Mouse (Mus musculus): ENCODE measurements around the gene Rasal2. TPM values are rescaled to one million over a fixed set of nuclear protein-coding genes. Genes with fewer than 3 reads are reported as not detected.

Gene Rasal2
- polyA plus RNA-seq, 1 experiment from 2014 or later = 9.1 TPM

DNA sequence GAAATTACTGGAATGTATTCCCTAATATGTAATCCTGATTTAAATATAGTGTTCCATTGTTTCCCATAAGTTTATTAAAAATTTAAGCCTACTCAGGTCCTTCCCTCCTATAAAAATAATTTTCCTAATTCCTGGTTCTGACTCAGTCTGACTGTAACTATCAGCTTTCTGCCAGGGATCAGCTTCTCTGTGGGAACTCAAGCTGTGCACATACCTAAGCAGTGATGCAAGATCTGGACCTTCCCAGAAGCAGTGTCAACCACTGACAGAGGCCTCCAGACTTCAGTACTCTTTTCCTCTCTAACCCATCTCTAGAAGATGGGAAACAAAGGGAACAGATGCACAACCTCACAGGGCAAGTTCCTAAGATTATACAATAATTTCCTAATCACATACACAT lies 68.9 kb downstream of the Rasal2 start:
- Histone ChIP-seq H3K27ac (ENCODE audit: low read length) (no peak overlapping the region), H3K36me3 (ENCODE audit: control insufficient read depth, insufficient read depth, low read length) (no peaks in the 10 kb centered on the region), H3K27me3 (ENCODE audit: control insufficient read depth, insufficient read depth, low read length) (no peaks in the 10 kb centered on the region), H3K9ac (replicated peaks; ENCODE audit: low read depth, low read length) (no peak overlapping the region), H3K4me2 (replicated peaks; ENCODE audit: low read depth, low read length) (no peak overlapping the region), H3K4me1 (ENCODE audit: control insufficient read depth, insufficient read depth, low read length) (no peaks in the 10 kb centered on the region), H3K9me3 (ENCODE audit: control insufficient read depth, low read depth, low read length) (no peaks in the 10 kb centered on the region), H3K4me3 (ENCODE audit: low read depth, low read length) (no peak overlapping the region)
- ATAC-seq (ENCODE audit: insufficient number of reproducible peaks, insufficient read depth, low FRiP score, low read depth) = no peak

- Histone ChIP-seq H3K9me3 (ENCODE audit: control insufficient read depth, low read depth, low read length) (no peaks in the 10 kb centered on the region), H3K27ac (ENCODE audit: low read length) (no peak overlapping the region)
- ATAC-seq (ENCODE audit: insufficient number of reproducible peaks, insufficient read depth, low FRiP score, low read depth) = no peak
Observed at GRCm38 (mm10) chr1:157334834-157335233, 77.6 kb downstream of the Rasal2 start.

GRCm38 (mm10) chr1:157328068-157328467 lies 84.3 kb downstream of the Rasal2 start:
- Histone ChIP-seq H3K4me3 (ENCODE audit: low read depth, low read length) (no peak overlapping the region), H3K4me2 (replicated peaks; ENCODE audit: low read depth, low read length) (no peak overlapping the region), H3K36me3 (ENCODE audit: control insufficient read depth, insufficient read depth, low read length) (no peaks in the 10 kb centered on the region), H3K9ac (replicated peaks; ENCODE audit: low read depth, low read length) (no peak overlapping the region), H3K4me1 (ENCODE audit: control insufficient read depth, insufficient read depth, low read length) (no peaks in the 10 kb centered on the region), H3K27me3 (ENCODE audit: control insufficient read depth, insufficient read depth, low read length) (no peaks in the 10 kb centered on the region), H3K27ac (ENCODE audit: low read length) (no peak overlapping the region), H3K9me3 (ENCODE audit: control insufficient read depth, low read depth, low read length) (no peaks in the 10 kb centered on the region)
- ATAC-seq (ENCODE audit: insufficient number of reproducible peaks, insufficient read depth, low FRiP score, low read depth) = no peak

More at GRCm38 (mm10) chr1:157334834-157335233, 77.6 kb downstream of the Rasal2 start:
- H3K27me3 ChIP-seq (ENCODE audit: control insufficient read depth, insufficient read depth, low read length) = no peaks in the 10 kb centered on the region
- H3K4me2 ChIP-seq (replicated peaks; ENCODE audit: low read depth, low read length) = no peak overlapping the region
- 71% methylated on average over 3 of the region's 3 CpGs for WGBS
- no peaks in the 10 kb centered on the region for H3K4me1 ChIP-seq (ENCODE audit: control insufficient read depth, insufficient read depth, low read length)
- H3K9ac ChIP-seq (replicated peaks; ENCODE audit: low read depth, low read length) = no peak overlapping the region
- H3K4me3 ChIP-seq (ENCODE audit: low read depth, low read length) = no peak overlapping the region
- no peaks in the 10 kb centered on the region for H3K36me3 ChIP-seq (ENCODE audit: control insufficient read depth, insufficient read depth, low read length)

DNA sequence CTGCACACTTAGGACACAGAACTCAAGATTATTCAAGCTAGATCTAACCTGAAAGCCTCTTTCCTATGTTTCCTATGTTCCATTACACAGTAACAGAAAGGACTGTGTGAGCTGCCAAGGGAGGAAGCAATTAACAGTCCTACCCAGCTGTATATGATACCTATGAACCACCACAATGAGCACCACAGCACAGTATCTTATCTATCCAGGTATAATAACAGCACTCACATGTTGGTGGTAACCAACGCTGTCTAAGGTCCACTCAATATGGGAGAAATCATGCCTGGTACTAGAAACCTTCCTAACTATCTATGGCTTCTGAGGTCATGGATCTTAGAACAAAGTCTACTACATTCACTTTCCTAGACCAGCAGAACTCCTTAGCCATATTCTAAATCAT lies 89.3 kb downstream of the Rasal2 start:
- no peaks in the 10 kb centered on the region for H3K27me3 ChIP-seq (ENCODE audit: control insufficient read depth, insufficient read depth, low read length)
- ATAC-seq (ENCODE audit: insufficient number of reproducible peaks, insufficient read depth, low FRiP score, low read depth) = no peak
- WGBS = 85% methylated on average over 1 of the region's 1 CpGs
- H3K9ac ChIP-seq (replicated peaks; ENCODE audit: low read depth, low read length) = no peak overlapping the region
- H3K4me2 ChIP-seq (replicated peaks; ENCODE audit: low read depth, low read length) = no peak overlapping the region
- no peak overlapping the region for H3K4me3 ChIP-seq (ENCODE audit: low read depth, low read length)
- no peak overlapping the region for H3K27ac ChIP-seq (ENCODE audit: low read length)
- no peaks in the 10 kb centered on the region for H3K4me1 ChIP-seq (ENCODE audit: control insufficient read depth, insufficient read depth, low read length)
- no peaks in the 10 kb centered on the region for H3K9me3 ChIP-seq (ENCODE audit: control insufficient read depth, low read depth, low read length)
- H3K36me3 ChIP-seq (ENCODE audit: control insufficient read depth, insufficient read depth, low read length) = no peaks in the 10 kb centered on the region

- no peaks in the 10 kb centered on the region for H3K27me3 ChIP-seq (ENCODE audit: control insufficient read depth, insufficient read depth, low read length)
- no peak overlapping the region for H3K27ac ChIP-seq (ENCODE audit: low read length)
- no peak overlapping the region for H3K9ac ChIP-seq (replicated peaks; ENCODE audit: low read depth, low read length)
- H3K9me3 ChIP-seq (ENCODE audit: control insufficient read depth, low read depth, low read length) = no peaks in the 10 kb centered on the region
- H3K36me3 ChIP-seq (ENCODE audit: control insufficient read depth, insufficient read depth, low read length) = no peaks in the 10 kb centered on the region
- no peak overlapping the region for H3K4me2 ChIP-seq (replicated peaks; ENCODE audit: low read depth, low read length)
- ATAC-seq (ENCODE audit: insufficient number of reproducible peaks, insufficient read depth, low FRiP score, low read depth) = no peak
- 88% methylated on average over 4 of the region's 4 CpGs for WGBS
- H3K4me1 ChIP-seq (ENCODE audit: control insufficient read depth, insufficient read depth, low read length) = no peaks in the 10 kb centered on the region
- no peak overlapping the region for H3K4me3 ChIP-seq (ENCODE audit: low read depth, low read length)
Observed at GRCm38 (mm10) chr1:157318896-157319295, 93.5 kb downstream of the Rasal2 start.

- H3K36me3 ChIP-seq (ENCODE audit: control insufficient read depth, insufficient read depth, low read length) = no peaks in the 10 kb centered on the region
- no peaks in the 10 kb centered on the region for H3K9me3 ChIP-seq (ENCODE audit: control insufficient read depth, low read depth, low read length)
- no peak for ATAC-seq (ENCODE audit: insufficient number of reproducible peaks, insufficient read depth, low FRiP score, low read depth)
- H3K27me3 ChIP-seq (ENCODE audit: control insufficient read depth, insufficient read depth, low read length) = no peaks in the 10 kb centered on the region
- no peaks in the 10 kb centered on the region for H3K4me1 ChIP-seq (ENCODE audit: control insufficient read depth, insufficient read depth, low read length)
- H3K9ac ChIP-seq (replicated peaks; ENCODE audit: low read depth, low read length) = no peak overlapping the region
- 70% methylated on average over 1 of the region's 1 CpGs for WGBS
- H3K27ac ChIP-seq (ENCODE audit: low read length) = no peak overlapping the region
- no peak overlapping the region for H3K4me3 ChIP-seq (ENCODE audit: low read depth, low read length)
- H3K4me2 ChIP-seq (replicated peaks; ENCODE audit: low read depth, low read length) = no peak overlapping the region
Observed at GRCm38 (mm10) chr1:157301266-157301665, 111.1 kb downstream of the Rasal2 start.

DNA sequence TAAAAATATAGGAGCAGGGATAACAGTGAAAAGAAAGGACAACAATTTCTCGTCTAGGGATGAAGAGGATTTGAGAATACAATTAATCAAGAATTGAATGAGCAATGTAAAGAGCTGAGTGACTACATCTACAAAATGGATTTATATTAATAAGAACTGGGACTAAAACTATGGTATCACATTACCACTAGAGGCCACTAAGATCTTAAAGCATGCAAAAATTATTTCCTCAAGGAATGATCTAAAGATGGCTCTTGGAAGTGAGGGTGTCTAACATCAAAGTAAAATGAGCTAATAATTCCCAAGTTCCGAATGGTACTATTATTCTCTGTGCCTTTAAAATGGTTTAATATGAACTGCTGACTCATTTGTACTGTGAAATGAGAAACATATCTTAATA lies 112.8 kb downstream of the Rasal2 start:
- no peaks in the 10 kb centered on the region for H3K27me3 ChIP-seq (ENCODE audit: control insufficient read depth, insufficient read depth, low read length)
- no peaks in the 10 kb centered on the region for H3K36me3 ChIP-seq (ENCODE audit: control insufficient read depth, insufficient read depth, low read length)
- H3K4me1 ChIP-seq (ENCODE audit: control insufficient read depth, insufficient read depth, low read length) = no peaks in the 10 kb centered on the region
- no peak overlapping the region for H3K9ac ChIP-seq (replicated peaks; ENCODE audit: low read depth, low read length)
- no peak overlapping the region for H3K27ac ChIP-seq (ENCODE audit: low read length)
- WGBS = 73% methylated on average over 2 of the region's 2 CpGs
- H3K9me3 ChIP-seq (ENCODE audit: control insufficient read depth, low read depth, low read length) = no peaks in the 10 kb centered on the region
- ATAC-seq (ENCODE audit: insufficient number of reproducible peaks, insufficient read depth, low FRiP score, low read depth) = no peak
- H3K4me3 ChIP-seq (ENCODE audit: low read depth, low read length) = no peak overlapping the region
- H3K4me2 ChIP-seq (replicated peaks; ENCODE audit: low read depth, low read length) = no peak overlapping the region

DNA sequence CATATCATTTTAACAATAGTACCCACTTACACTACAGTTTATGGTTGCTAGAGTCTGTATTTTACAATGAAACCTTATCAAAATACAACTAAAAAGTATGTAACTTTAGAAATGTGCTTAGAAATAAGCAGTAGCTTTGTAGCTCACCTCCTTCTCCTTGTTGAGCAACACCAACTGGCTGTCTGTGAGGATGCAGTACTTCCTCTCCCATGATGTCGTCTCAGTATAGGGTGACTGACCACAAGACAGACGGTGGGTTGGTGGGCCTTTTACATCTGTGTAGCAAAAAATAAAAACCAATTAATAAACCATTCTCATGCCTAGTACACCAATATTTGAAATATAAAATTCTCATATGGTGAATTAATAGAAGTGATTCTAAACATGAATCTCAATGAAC lies 113.4 kb downstream of the Rasal2 start:
- ATAC-seq (ENCODE audit: insufficient number of reproducible peaks, insufficient read depth, low FRiP score, low read depth) = no peak
- H3K4me1 ChIP-seq (ENCODE audit: control insufficient read depth, insufficient read depth, low read length) = no peaks in the 10 kb centered on the region
- no peaks in the 10 kb centered on the region for H3K27me3 ChIP-seq (ENCODE audit: control insufficient read depth, insufficient read depth, low read length)
- no peak overlapping the region for H3K4me3 ChIP-seq (ENCODE audit: low read depth, low read length)
- H3K36me3 ChIP-seq (ENCODE audit: control insufficient read depth, insufficient read depth, low read length) = no peaks in the 10 kb centered on the region
- H3K4me2 ChIP-seq (replicated peaks; ENCODE audit: low read depth, low read length) = no peak overlapping the region
- H3K27ac ChIP-seq (ENCODE audit: low read length) = no peak overlapping the region
- WGBS = 78% methylated on average over 2 of the region's 2 CpGs
- H3K9ac ChIP-seq (replicated peaks; ENCODE audit: low read depth, low read length) = no peak overlapping the region
- no peaks in the 10 kb centered on the region for H3K9me3 ChIP-seq (ENCODE audit: control insufficient read depth, low read depth, low read length)

- no peak for ATAC-seq (ENCODE audit: insufficient number of reproducible peaks, insufficient read depth, low FRiP score, low read depth)
- WGBS = 73% methylated on average over 1 of the region's 1 CpGs
Observed at GRCm38 (mm10) chr1:157297137-157297536, 115.3 kb downstream of the Rasal2 start.

More at GRCm38 (mm10) chr1:157297137-157297536, 115.3 kb downstream of the Rasal2 start:
- no peaks in the 10 kb centered on the region for H3K36me3 ChIP-seq (ENCODE audit: control insufficient read depth, insufficient read depth, low read length)
- no peaks in the 10 kb centered on the region for H3K27me3 ChIP-seq (ENCODE audit: control insufficient read depth, insufficient read depth, low read length)
- H3K9me3 ChIP-seq (ENCODE audit: control insufficient read depth, low read depth, low read length) = no peaks in the 10 kb centered on the region
- no peaks in the 10 kb centered on the region for H3K4me1 ChIP-seq (ENCODE audit: control insufficient read depth, insufficient read depth, low read length)
- H3K4me3 ChIP-seq (ENCODE audit: low read depth, low read length) = no peak overlapping the region
- no peak overlapping the region for H3K27ac ChIP-seq (ENCODE audit: low read length)
- no peak overlapping the region for H3K9ac ChIP-seq (replicated peaks; ENCODE audit: low read depth, low read length)
- H3K4me2 ChIP-seq (replicated peaks; ENCODE audit: low read depth, low read length) = no peak overlapping the region
